Mouse (Mus musculus) embryonic facial prominence, embryonic 14.5 days (tissue): ENCODE measurements around the gene Gse1. TPM values are rescaled to one million over a fixed set of nuclear protein-coding genes. Genes with fewer than 3 reads are reported as not detected.
A peak's percentile ranks its signal among the peaks of the same experiment; 100 is the strongest.

Experiments used
- ATAC-seq: fragments of 200-750 bp; cut with Nextera tagmentation; 2 replicates; pipeline ENCODE4 v1.8.0; 2017; ENCODE audit warnings: low read depth, moderate number of reproducible peaks, moderate TSS enrichment
- DNase-seq: peaks from one replicate; pipeline ENCODE4 v3.0.0-alpha.2; 2015; ENCODE audit warnings: low spot score
- H3K27ac ChIP-seq: fragments of 300-500 bp; sonication (generic); replicated peaks from 2 replicates; pipeline ENCODE4 v1.5.1; 2014; ENCODE audit warnings: low read depth, mild to moderate bottlenecking, low read length, moderate library complexity
- H3K27me3 ChIP-seq: fragments of 300-500 bp; sonication (generic); replicated peaks from 2 replicates; pipeline ENCODE4 v1.6.1; 2014; ENCODE audit warnings: low read length; ENCODE audit not compliant: control insufficient read depth, insufficient read depth
- H3K36me3 ChIP-seq: fragments of 300-500 bp; sonication (generic); 2 replicates; pipeline ENCODE4 v1.6.1; 2014; ENCODE audit warnings: low read length, mixed read lengths; ENCODE audit not compliant: control insufficient read depth, insufficient read depth
- H3K4me1 ChIP-seq: fragments of 300-500 bp; sonication (generic); 2 replicates; pipeline ENCODE4 v1.6.1; 2014; ENCODE audit warnings: antibody characterized with exemption, low read length; ENCODE audit not compliant: control insufficient read depth, insufficient read depth
- H3K4me2 ChIP-seq: fragments of 300-500 bp; sonication (generic); 2 replicates; pipeline ENCODE4 v1.6.1; 2014; ENCODE audit warnings: low read depth, mild to moderate bottlenecking, low read length, moderate library complexity, mixed read lengths
- H3K4me3 ChIP-seq: fragments of 300-500 bp; sonication (generic); 2 replicates; pipeline ENCODE4 v1.5.1; 2014; ENCODE audit warnings: low read depth, mild to moderate bottlenecking, low read length
- H3K9ac ChIP-seq: fragments of 300-500 bp; sonication (generic); 2 replicates; pipeline ENCODE4 v1.6.1; 2014; ENCODE audit warnings: low read depth, mild to moderate bottlenecking, low read length, moderate library complexity, mixed read lengths
- H3K9me3 ChIP-seq: fragments of 300-500 bp; sonication (generic); 2 replicates; pipeline ENCODE4 v1.6.1; 2016; ENCODE audit warnings: low read length; ENCODE audit not compliant: control insufficient read depth
- WGBS: fragments of 180-500 bp; shearing (Covaris S2); extraction: QIAGEN DNeasy Blood & Tissue Kit; methylation state at CpG from one replicate; pipeline ENCODE4 v1.1.7; 2014; 5-methylcytosine and 5-hydroxymethylcytosine counted together
- polyA plus RNA-seq: library from polyadenylated mRNA; unstranded; fragments of >200 nt; fragmentation: Nextera tagmentation; extraction: Ambion mirVana; gene quantifications from 2 replicates; pipeline ENCODE4 v1.2.1, GENCODE M21; 2014

The Gse1 gene
- polyA plus RNA-seq, 1 experiment from 2014 or later = 8.7 TPM

- Histone ChIP-seq H3K27ac (no peak overlapping the region), H3K4me2 (no peak overlapping the region), H3K27me3 (no peaks in the 10 kb centered on the region), H3K4me1 (peaks cover 26% of the 10 kb centered on the region), H3K36me3 (no peaks in the 10 kb centered on the region), H3K4me3 (no peak overlapping the region), H3K9me3 (no peaks in the 10 kb centered on the region), H3K9ac (no peak overlapping the region)
- no peak for DNase-seq
- 71% methylated on average over 5 of the region's 5 CpGs for WGBS
- ATAC-seq = no peak
These were observed 142.9 kb downstream of the Gse1 start for GRCm38 (mm10) chr8:120371146-120371545.

- Histone ChIP-seq H3K36me3 (no peaks in the 10 kb centered on the region), H3K9ac (0 out of 2 replicates have a peak overlapping the region, but pooled peaks have one; percentile 2), H3K4me1 (peaks cover 30% of the 10 kb centered on the region), H3K4me3 (no peak overlapping the region), H3K27ac (no peak overlapping the region), H3K4me2 (no peak overlapping the region), H3K27me3 (no peaks in the 10 kb centered on the region), H3K9me3 (no peaks in the 10 kb centered on the region)
- 75% methylated on average over 7 of the region's 8 CpGs for WGBS
- ATAC-seq (no peak), DNase-seq (no peak)
These were observed 143.6 kb downstream of the Gse1 start for GRCm38 (mm10) chr8:120371725-120372457.

- Histone ChIP-seq H3K4me1 (peaks cover 36% of the 10 kb centered on the region), H3K27me3 (no peaks in the 10 kb centered on the region)
- WGBS = 93% methylated on average over 6 of the region's 6 CpGs
These were observed 144.4 kb downstream of the Gse1 start for GRCm38 (mm10) chr8:120372684-120373083.

DNA sequence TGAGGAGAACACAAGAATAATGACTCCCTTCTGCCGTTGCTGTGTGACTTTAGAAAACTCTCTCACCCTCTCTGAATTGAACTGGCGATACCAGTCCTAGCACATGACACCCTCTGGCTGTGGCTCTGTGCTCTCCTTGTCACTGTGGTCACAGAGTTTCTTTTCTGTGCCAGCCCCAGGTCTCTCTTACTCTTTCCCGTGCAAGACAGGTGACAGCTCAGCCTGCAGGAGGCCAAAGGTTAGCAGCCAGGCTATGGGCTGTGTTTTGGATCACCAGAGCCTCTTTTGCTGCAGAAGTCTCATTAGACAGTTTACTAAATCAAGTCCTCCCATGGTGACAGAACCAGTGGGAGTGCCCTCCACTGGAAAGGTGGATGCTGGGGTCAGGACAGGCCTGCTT is 145.4 kb downstream of the Gse1 start:
- no peak for DNase-seq
- H3K36me3 ChIP-seq = no peaks in the 10 kb centered on the region
- no peak overlapping the region for H3K4me3 ChIP-seq
- no peak overlapping the region for H3K27ac ChIP-seq
- H3K4me1 ChIP-seq = peaks cover 41% of the 10 kb centered on the region
- no peak overlapping the region for H3K9ac ChIP-seq
- no peak for ATAC-seq
- no peaks in the 10 kb centered on the region for H3K9me3 ChIP-seq
- 65% methylated on average over 3 of the region's 3 CpGs for WGBS
- no peak overlapping the region for H3K4me2 ChIP-seq
- no peaks in the 10 kb centered on the region for H3K27me3 ChIP-seq

More at GRCm38 (mm10) chr8:120372684-120373083, 144.4 kb downstream of the Gse1 start:
- Histone ChIP-seq H3K27ac (no peak overlapping the region), H3K4me2 (no peak overlapping the region), H3K36me3 (no peaks in the 10 kb centered on the region), H3K9ac (no peak overlapping the region), H3K4me3 (no peak overlapping the region), H3K9me3 (no peaks in the 10 kb centered on the region)
- ATAC-seq (no peak), DNase-seq (no peak)

DNA sequence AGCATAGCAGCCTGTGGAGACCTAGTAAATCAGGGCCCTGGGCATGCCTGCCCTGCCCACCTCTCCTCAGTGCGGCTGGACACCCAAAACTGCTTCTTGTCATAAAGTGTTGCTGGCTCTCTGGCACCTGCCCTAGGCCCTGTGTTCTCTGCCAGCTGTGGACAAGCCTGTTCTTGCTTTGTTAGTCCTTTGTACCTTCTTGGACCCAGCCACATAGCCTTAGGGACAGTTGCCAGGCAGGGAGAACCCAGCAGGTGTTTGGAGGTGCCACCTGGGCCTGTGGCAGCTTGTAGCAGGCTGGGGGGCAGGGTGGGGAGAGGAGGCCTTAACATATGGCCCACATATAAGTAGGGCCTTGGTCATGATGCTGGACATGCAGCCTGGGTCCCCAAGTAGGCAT is 145.8 kb downstream of the Gse1 start:
- Histone ChIP-seq H3K36me3 (no peaks in the 10 kb centered on the region), H3K27ac (0 out of 2 replicates have a peak overlapping the region, but pooled peaks have one; percentile 21), H3K4me1 (peaks cover 38% of the 10 kb centered on the region), H3K9ac (no peak overlapping the region), H3K4me3 (no peak overlapping the region), H3K27me3 (no peaks in the 10 kb centered on the region), H3K9me3 (no peaks in the 10 kb centered on the region), H3K4me2 (no peak overlapping the region)
- DNase-seq (no peak), ATAC-seq (no peak; the same call in 1 of the 2 replicates)
- 75% methylated on average over 1 of the region's 1 CpGs for WGBS

DNA sequence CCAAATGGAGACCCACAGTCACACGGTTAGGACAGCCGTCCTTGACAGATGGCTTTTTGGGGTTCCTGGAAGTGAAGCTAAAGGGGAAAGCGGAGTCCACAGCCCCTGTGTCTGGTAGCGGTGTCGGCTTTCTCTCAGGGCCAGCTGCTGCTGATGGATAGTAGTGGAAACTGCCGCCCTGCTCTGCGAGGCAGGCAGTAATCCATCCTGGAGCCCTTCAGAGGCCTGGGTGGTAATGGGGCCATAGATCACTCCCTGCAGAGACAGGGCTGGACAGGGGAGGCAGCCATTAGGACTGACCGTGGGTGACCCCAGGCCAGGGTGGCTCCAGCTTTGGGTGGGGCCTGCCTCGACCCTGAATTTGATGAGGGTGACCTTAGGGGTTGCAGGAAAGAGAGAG is 146.3 kb downstream of the Gse1 start:
- Histone ChIP-seq H3K9me3 (no peaks in the 10 kb centered on the region), H3K27me3 (no peaks in the 10 kb centered on the region), H3K27ac (0 out of 2 replicates have a peak overlapping the region, but pooled peaks have one; percentile 21), H3K4me2 (no peak overlapping the region), H3K4me3 (no peak overlapping the region), H3K4me1 (peaks cover 33% of the 10 kb centered on the region), H3K9ac (no peak overlapping the region), H3K36me3 (no peaks in the 10 kb centered on the region)
- DNase-seq (peak; percentile 56), ATAC-seq (peak; percentile 28; the same call in 1 of the 2 replicates)
- WGBS = 32% methylated on average over 9 of the region's 9 CpGs

GRCm38 (mm10) chr8:120375170-120375569 is 146.9 kb downstream of the Gse1 start:
- Histone ChIP-seq H3K27me3 (no peaks in the 10 kb centered on the region), H3K36me3 (no peaks in the 10 kb centered on the region), H3K27ac (no peak overlapping the region), H3K4me2 (no peak overlapping the region), H3K9ac (no peak overlapping the region), H3K4me1 (peaks cover 32% of the 10 kb centered on the region), H3K4me3 (no peak overlapping the region), H3K9me3 (no peaks in the 10 kb centered on the region)
- WGBS = 59% methylated on average over 5 of the region's 5 CpGs
- DNase-seq (no peak), ATAC-seq (no peak)

- Histone ChIP-seq H3K36me3 (no peaks in the 10 kb centered on the region), H3K27me3 (no peaks in the 10 kb centered on the region), H3K4me1 (peaks cover 35% of the 10 kb centered on the region), H3K4me2 (no peak overlapping the region), H3K9ac (no peak overlapping the region), H3K4me3 (no peak overlapping the region), H3K27ac (no peak overlapping the region), H3K9me3 (no peaks in the 10 kb centered on the region)
- ATAC-seq (no peak), DNase-seq (no peak)
- WGBS = 63% methylated on average over 4 of the region's 4 CpGs
These were observed 148.0 kb downstream of the Gse1 start for GRCm38 (mm10) chr8:120376215-120376614.
